ENCODE assay signal across 18 mouse cellular contexts in the genomic region with DNA sequence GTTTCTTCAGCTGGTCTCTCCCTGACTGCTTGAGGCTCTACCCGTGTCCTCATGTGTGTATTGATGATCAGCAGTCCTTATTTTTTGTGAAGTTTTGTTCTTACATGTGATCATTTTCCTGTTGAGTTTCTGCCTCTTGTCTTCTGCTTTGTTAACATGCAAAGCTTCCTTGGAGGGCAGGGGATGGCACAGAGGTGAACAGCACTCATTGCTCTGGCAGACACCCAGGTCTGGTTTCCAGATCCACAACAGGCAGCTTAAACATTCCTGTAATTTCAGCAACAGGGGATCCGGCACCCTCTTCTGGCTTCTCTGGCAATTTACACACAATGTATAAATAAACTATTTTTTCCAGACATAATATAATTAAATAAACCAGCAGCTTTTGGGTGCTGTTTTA.
DNase-seq lines count a peak whose midpoint lies in the region; TF ChIP-seq lines count a peak whose summit lies in the region.
"Had no signal": no experiment of that assay in that cellular context is flagged by ENCODE, and none has a peak within 500 bp of the region (broad histone marks: within the 10 kb centered on the region; RNA-seq: fewer than 3 reads in every experiment).

No protein-coding gene starts in this region.

- no peak overlapping the region for H3K27ac ChIP-seq in left cerebral cortex, adult 2 months
- H3K27ac ChIP-seq: forebrain, embryonic 10.5 days; heart, adult 2 months; heart, embryonic 13.5 days had no signal

- intact Hi-C loops in left cerebral cortex, adult 2 months (cut with DNase I): no loop called here
- intact Hi-C loops in left cerebral cortex, postnatal 36 days (cut with DNase I): no loop called here

- no peak overlapping the region for H3K4me3 ChIP-seq in left cerebral cortex, adult 2 months
- H3K4me3 ChIP-seq: forebrain, embryonic 10.5 days; heart, adult 2 months; heart, embryonic 13.5 days had no signal

- peak; percentile 21 for TF ChIP-seq CTCF in left cerebral cortex, adult 2 months (IDR thresholded peaks at IDR 0.05)

- DNase-seq in cerebellum, postnatal 14 days: peak; percentile 57 to 58
- no peak for DNase-seq in cerebellum, adult 11 months
- no peak for DNase-seq in left cerebral cortex, adult 2 months (ENCODE audit: extremely low spot score in 1 of 2, low spot score in 2 of 2)
- no peak for DNase-seq in left cerebral cortex, postnatal 36 days (ENCODE audit: low spot score in 2 of 2)
- peak; percentile 27 for DNase-seq in 3T3-L1 (ENCODE audit: low read depth, low spot score)
- DNase-seq in NIH3T3 (ENCODE audit: low read depth): peak; percentile 9
- DNase-seq in yolk sac, embryonic 10.5 days (ENCODE audit: low spot score): no peak
- DNase-seq in kidney, adult 9 months: no peak
- DNase-seq: cerebellum, adult 8-10 months; gastrocnemius, postnatal 25 days; heart, adult 2 months; heart, postnatal 14 days; kidney, adult 11 months; kidney, postnatal 10 days; layer of hippocampus, postnatal 36 days; lung, postnatal 4 days had no signal

Comparison
In these comparisons a context has a peak if more than half of its experiments do, and no peak if none do; other contexts are left out.
1. DNase-seq: peak in cerebellum, postnatal 14 days (2 of 2), 3T3-L1 (single experiment) and NIH3T3 (single experiment); none in cerebellum, adult 11 months (single experiment), left cerebral cortex, adult 2 months (0 of 2), left cerebral cortex, postnatal 36 days (0 of 2), yolk sac, embryonic 10.5 days (single experiment) and kidney, adult 9 months (single experiment).